Mouse (Mus musculus) left cerebral cortex, postnatal 36 days (tissue): ENCODE measurements around the gene Phldb2. TPM values are rescaled to one million over a fixed set of nuclear protein-coding genes. Genes with fewer than 3 reads are reported as not detected.

Experiments
- DNase-seq, 2 experiments: peaks; one replicate each; pipeline ENCODE4 v3.0.0; 2021 to 2022; ENCODE audit warnings: low spot score in 2 of 2, mixed read lengths in 1 of 2
- intact Hi-C: fragments of 180-260 bp; cut with DNase I; formaldehyde crosslinking; loops from one replicate; pipeline ENCODE4 v1.15.1; 2025
- total RNA-seq, 2 experiments: library from RNA; stranded (reverse); gene quantifications; 2 replicates each; pipeline ENCODE4 v1.2.3; 2021

The Phldb2 gene
- total RNA-seq, 2 experiments from 2014 or later = 4.4 to 9.9 TPM

GRCm38 (mm10) chr16:45903595-45903994 lies 49.8 kb downstream of the Phldb2 start:
- intact Hi-C loops = no loop called here
- no peak for DNase-seq

GRCm38 (mm10) chr16:45898459-45898858 lies 54.9 kb downstream of the Phldb2 start:
- no peak for DNase-seq
- intact Hi-C loops = no loop called here

GRCm38 (mm10) chr16:45896587-45896986 lies 56.8 kb downstream of the Phldb2 start:
- DNase-seq = no peak
- intact Hi-C loops = no loop called here

GRCm38 (mm10) chr16:45894998-45895397 lies 58.4 kb downstream of the Phldb2 start:
- DNase-seq = no peak
- intact Hi-C loops = no loop called here

- intact Hi-C loops = no loop called here
- no peak for DNase-seq
Measured at GRCm38 (mm10) chr16:45893796-45894195, 59.6 kb downstream of the Phldb2 start.

GRCm38 (mm10) chr16:45892928-45893327 lies 60.5 kb downstream of the Phldb2 start:
- intact Hi-C loops = no loop called here
- DNase-seq = no peak

GRCm38 (mm10) chr16:45890471-45891200 lies 62.8 kb downstream of the Phldb2 start:
- peak; percentile 6 to 8 for DNase-seq
- intact Hi-C loops = no loop called here

- DNase-seq = no peak
- intact Hi-C loops = no loop called here
Measured at GRCm38 (mm10) chr16:45889636-45890035, 63.8 kb downstream of the Phldb2 start.

GRCm38 (mm10) chr16:45886599-45886998 lies 66.8 kb downstream of the Phldb2 start:
- no peak for DNase-seq
- intact Hi-C loops = loop anchor here (2.0 kb wide), 1 partner anchor 38 kb away; no protein-coding TSS in a partner anchor

GRCm38 (mm10) chr16:45884194-45884593 lies 69.2 kb downstream of the Phldb2 start:
- intact Hi-C loops = no loop called here
- no peak for DNase-seq

GRCm38 (mm10) chr16:45881177-45881832 lies 72.1 kb downstream of the Phldb2 start:
- DNase-seq = no peak
- intact Hi-C loops = no loop called here

- DNase-seq = no peak
- intact Hi-C loops = no loop called here
Measured at GRCm38 (mm10) chr16:45880101-45880751, 73.2 kb downstream of the Phldb2 start.

- no peak for DNase-seq
- intact Hi-C loops = no loop called here
Measured at GRCm38 (mm10) chr16:45877739-45878138, 75.7 kb downstream of the Phldb2 start.

GRCm38 (mm10) chr16:45877171-45877570 lies 76.2 kb downstream of the Phldb2 start:
- intact Hi-C loops = no loop called here
- peak in 1 of 2 experiments; percentile 8 for DNase-seq

GRCm38 (mm10) chr16:45873397-45873796 lies 80.0 kb downstream of the Phldb2 start:
- DNase-seq = no peak
- intact Hi-C loops = no loop called here

GRCm38 (mm10) chr16:45871286-45871976 lies 82.0 kb downstream of the Phldb2 start:
- no peak for DNase-seq
- intact Hi-C loops = no loop called here

- intact Hi-C loops = no loop called here
- DNase-seq = no peak
Measured at GRCm38 (mm10) chr16:45870651-45871050, 82.7 kb downstream of the Phldb2 start.

- no peak for DNase-seq
- intact Hi-C loops = no loop called here
Measured at GRCm38 (mm10) chr16:45869044-45869443, 84.4 kb downstream of the Phldb2 start.

GRCm38 (mm10) chr16:45857277-45857863 lies 96.0 kb downstream of the Phldb2 start:
- intact Hi-C loops = no loop called here
- DNase-seq = no peak

- intact Hi-C loops = no loop called here
- no peak for DNase-seq
Measured at GRCm38 (mm10) chr16:45854499-45854898, 98.9 kb downstream of the Phldb2 start.
